Mouse (Mus musculus): Measurements from ENCODE around the gene Dab1.

GRCm38 (mm10) chr4:104332399-104332798 is 713.2 kb downstream of the Dab1 start:
- TF ChIP-seq CEBPB (IDR thresholded peaks at IDR 0.05; ENCODE audit: low read depth) (no peak), CTCF (IDR thresholded peaks at IDR 0.05; ENCODE audit: control insufficient read depth, insufficient read depth, insufficient read length) (no peak)
